29 mouse cellular contexts compared by ENCODE assay signal in the genomic region with DNA sequence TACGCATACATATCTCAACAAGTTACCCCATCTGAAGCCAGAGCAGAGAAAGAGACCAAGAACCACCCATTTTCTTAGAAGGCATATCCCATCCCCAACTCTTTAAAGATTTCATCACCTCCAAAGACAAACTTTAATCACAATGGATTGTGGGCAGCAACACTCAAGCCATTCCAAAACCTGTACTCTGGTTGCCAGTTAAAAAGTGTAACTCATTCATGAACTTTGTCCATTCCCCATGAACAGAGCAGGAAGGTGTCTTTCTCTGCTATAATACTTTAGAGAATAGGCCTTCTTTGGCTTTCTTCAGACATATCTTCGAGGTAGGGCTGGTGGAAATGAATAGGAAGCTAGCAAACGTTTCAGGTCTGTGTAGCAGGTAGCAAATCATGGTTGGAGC.
"Had no signal": no experiment of that assay in that cellular context is flagged by ENCODE, and none has a peak within 500 bp of the region (broad histone marks: within the 10 kb centered on the region; RNA-seq: fewer than 3 reads in every experiment).

No protein-coding gene starts in this region.

- H3K4me2 ChIP-seq: embryonic facial prominence, embryonic 12.5 days; embryonic facial prominence, embryonic 13.5 days; embryonic facial prominence, embryonic 15.5 days; forebrain, embryonic 12.5 days; forebrain, embryonic 13.5 days; forebrain, embryonic 15.5 days had no signal

- H3K4me3 ChIP-seq: embryonic facial prominence, embryonic 10.5 days; embryonic facial prominence, embryonic 12.5 days; embryonic facial prominence, embryonic 13.5 days; embryonic facial prominence, embryonic 15.5 days; erythroblast, embryonic 14.5 days; forebrain, embryonic 10.5 days; forebrain, embryonic 12.5 days; forebrain, embryonic 13.5 days; forebrain, embryonic 15.5 days; gastrocnemius, adult 2 months; heart, adult 2 months had no signal

- ATAC-seq: forebrain, embryonic 13.5 days; forebrain, embryonic 14.5 days; forebrain, embryonic 15.5 days; forebrain, embryonic 16.5 days; forebrain, postnatal 0 days had no signal

- H3K27ac ChIP-seq: embryonic facial prominence, embryonic 10.5 days; embryonic facial prominence, embryonic 12.5 days; embryonic facial prominence, embryonic 13.5 days; embryonic facial prominence, embryonic 15.5 days; forebrain, embryonic 10.5 days; forebrain, embryonic 12.5 days; forebrain, embryonic 13.5 days; forebrain, embryonic 15.5 days; gastrocnemius, adult 2 months; heart, adult 2 months had no signal

- H3K9me3 ChIP-seq: embryonic facial prominence, embryonic 10.5 days; embryonic facial prominence, embryonic 12.5 days; embryonic facial prominence, embryonic 13.5 days; embryonic facial prominence, embryonic 15.5 days; forebrain, embryonic 10.5 days; forebrain, embryonic 12.5 days; forebrain, embryonic 13.5 days; forebrain, embryonic 15.5 days had no signal

- H3K27me3 ChIP-seq: embryonic facial prominence, embryonic 12.5 days; embryonic facial prominence, embryonic 13.5 days; embryonic facial prominence, embryonic 15.5 days; forebrain, embryonic 12.5 days; forebrain, embryonic 13.5 days; forebrain, embryonic 15.5 days had no signal

- H3K4me1 ChIP-seq: embryonic facial prominence, embryonic 12.5 days; embryonic facial prominence, embryonic 13.5 days; embryonic facial prominence, embryonic 15.5 days; forebrain, embryonic 10.5 days; forebrain, embryonic 12.5 days; forebrain, embryonic 13.5 days; forebrain, embryonic 15.5 days had no signal

- DNase-seq: cerebellum, adult 2 months; cerebellum, adult 8-10 months; cerebellum, adult 9-10 months; cerebellum, adult 9-11 months; cerebellum, postnatal 10 days; cerebellum, postnatal 14 days; cerebellum, postnatal 25 days; cerebellum, postnatal 36 days; embryo, embryonic 11 days; forebrain, postnatal 0 days; gastrocnemius, adult 2 months; gastrocnemius, postnatal 10 days; gastrocnemius, postnatal 14 days; gastrocnemius, postnatal 25 days; gastrocnemius, postnatal 36 days; heart, adult 11 months; heart, adult 18-20 months; heart, adult 2 months had no signal

- H3K9ac ChIP-seq: embryonic facial prominence, embryonic 12.5 days; embryonic facial prominence, embryonic 13.5 days; embryonic facial prominence, embryonic 15.5 days; forebrain, embryonic 12.5 days; forebrain, embryonic 13.5 days; forebrain, embryonic 15.5 days; forebrain, postnatal 0 days had no signal

- H3K36me3 ChIP-seq: embryonic facial prominence, embryonic 10.5 days; embryonic facial prominence, embryonic 12.5 days; embryonic facial prominence, embryonic 13.5 days; embryonic facial prominence, embryonic 15.5 days; forebrain, embryonic 10.5 days; forebrain, embryonic 12.5 days; forebrain, embryonic 15.5 days had no signal
